Mouse (Mus musculus): ENCODE measurements around the gene Gm7029. TPM values are rescaled to one million over a fixed set of nuclear protein-coding genes. Genes with fewer than 3 reads are reported as not detected.

Gene Gm7029
- total RNA-seq, 2 experiments from 2014 or later: not detected

Small RNA genes within 50 kb of the gene (microRNA-seq; reads per million reads assigned to microRNA genes)
- gene Gm27740: not detected

Other genes starting within 250 kb of the Gm7029 start
- gene Zfp414, start 244.7 kb upstream of the Gm7029 start, total RNA-seq (2021): 10 to 100 TPM in 1 of 2 experiments, 1 to 10 TPM in 1; 9.7 to 11.4 TPM
- under 1 TPM in 1 of 2 experiments, not detected in 1; 0.34 TPM for gene Pram1, start 235.8 kb upstream of the Gm7029 start, total RNA-seq (2021)
- gene Hnrnpm, start 187.0 kb upstream of the Gm7029 start, total RNA-seq (2021): 100 to 1,000 TPM in 1 of 2 experiments, 10 to 100 TPM in 1; 89.2 to 106 TPM
- gene March2, start 155.2 kb upstream of the Gm7029 start, total RNA-seq (2021): 100 to 1,000 TPM; 143 to 160 TPM
- 100 to 1,000 TPM; 239 to 261 TPM for gene Rab11b, start 113.3 kb upstream of the Gm7029 start, total RNA-seq (2021)
- 10 to 100 TPM in 1 of 2 experiments, 1 to 10 TPM in 1; 8.4 to 21.7 TPM for gene Angptl4, start 92.0 kb upstream of the Gm7029 start, total RNA-seq (2021)
- gene Kank3, start 63.3 kb upstream of the Gm7029 start, total RNA-seq (2021): 10 to 100 TPM; 55.0 to 69.3 TPM
- 100 to 1,000 TPM; 707 to 763 TPM for gene Rps28, start 49.3 kb upstream of the Gm7029 start, total RNA-seq (2021)
- gene Ndufa7, start 49.3 kb upstream of the Gm7029 start, total RNA-seq (2021): 100 to 1,000 TPM; 599 to 648 TPM
- gene Cd320, start 30.7 kb upstream of the Gm7029 start, total RNA-seq (2021): 10 to 100 TPM; 30.6 to 31.9 TPM
- 1 to 10 TPM; 1.4 to 1.8 TPM for gene Kifc1, start 16.8 kb downstream of the Gm7029 start, total RNA-seq (2021)
- not detected for gene Platr17, start 31.3 kb downstream of the Gm7029 start, total RNA-seq (2021)
- gene Daxx, start 35.6 kb downstream of the Gm7029 start, total RNA-seq (2021): 10 to 100 TPM; 14.3 to 17.5 TPM
- 100 to 1,000 TPM in 1 of 2 experiments, 10 to 100 TPM in 1; 93.5 to 104 TPM for gene Tapbp, start 42.1 kb downstream of the Gm7029 start, total RNA-seq (2021)
- 10 to 100 TPM; 15.5 to 19.4 TPM for gene Zbtb22, start 42.1 kb downstream of the Gm7029 start, total RNA-seq (2021)
- 10 to 100 TPM; 38.2 to 44.6 TPM for gene Rgl2, start 55.7 kb downstream of the Gm7029 start, total RNA-seq (2021)
- gene Pfdn6, start 66.5 kb downstream of the Gm7029 start, total RNA-seq (2021): 10 to 100 TPM; 70.7 to 77.3 TPM
- 10 to 100 TPM in 1 of 2 experiments, 1 to 10 TPM in 1; 9.3 to 10.2 TPM for gene Wdr46, start 66.8 kb downstream of the Gm7029 start, total RNA-seq (2021)
- gene B3galt4, start 77.7 kb downstream of the Gm7029 start, total RNA-seq (2021): 1 to 10 TPM; 1.7 to 1.9 TPM
- 10 to 100 TPM; 39.2 to 39.4 TPM for gene Vps52, start 82.0 kb downstream of the Gm7029 start, total RNA-seq (2021)
- gene Rps18, start 82.2 kb downstream of the Gm7029 start, total RNA-seq (2021): 100 to 1,000 TPM; 408 to 435 TPM
- 10 to 100 TPM; 59.9 to 88.2 TPM for gene H2-K1, start 126.5 kb downstream of the Gm7029 start, total RNA-seq (2021)
- gene Ring1, start 150.8 kb downstream of the Gm7029 start, total RNA-seq (2021): 10 to 100 TPM; 12.6 to 13.2 TPM
- 100 to 1,000 TPM in 1 of 2 experiments, 10 to 100 TPM in 1; 98.1 to 100 TPM for gene H2-Ke6, start 154.2 kb downstream of the Gm7029 start, total RNA-seq (2021)
- gene Slc39a7, start 157.8 kb downstream of the Gm7029 start, total RNA-seq (2021): 10 to 100 TPM; 60.4 to 61.3 TPM
- 10 to 100 TPM; 40.5 to 42.1 TPM for gene Rxrb, start 158.0 kb downstream of the Gm7029 start, total RNA-seq (2021)
- gene Col11a2, start 165.6 kb downstream of the Gm7029 start, total RNA-seq (2021): 1 to 10 TPM; 1.1 to 2.2 TPM
- not detected for gene H2-Oa, start 218.5 kb downstream of the Gm7029 start, total RNA-seq (2021)
- gene H2-DMa, start 245.7 kb downstream of the Gm7029 start, total RNA-seq (2021): 1 to 10 TPM; 3.7 to 4.5 TPM
- gene Brd2, start 248.8 kb downstream of the Gm7029 start, total RNA-seq (2021): 10 to 100 TPM; 72.9 to 75.8 TPM